Mouse (Mus musculus) bone marrow macrophage, adult 2 months (primary cell): ENCODE measurements around the gene Myo1b.

Source experiments
- CTCF ChIP-seq: IDR thresholded peaks from 2 replicates; pipeline ENCODE4 v1.5.1; 2012; ENCODE audit warnings: low read depth, mild to moderate bottlenecking, low read length, moderate library complexity
- POLR2A ChIP-seq: IDR thresholded peaks from 2 replicates; pipeline ENCODE4 v1.6.1; 2012; ENCODE audit warnings: mild to moderate bottlenecking, low read depth, low read length, borderline replicate concordance

- no peak for TF ChIP-seq CTCF
- TF ChIP-seq POLR2A: no peak
Observed at GRCm38 (mm10) chr1:51856245-51856915, 59.5 kb downstream of the Myo1b start.
